Mouse (Mus musculus) urinary bladder, postnatal 36 days (tissue): ENCODE data around the gene Stk38l.
A peak's percentile ranks its signal among the peaks of the same experiment; 100 is the strongest.

Source experiments
- DNase-seq, 2 experiments: peaks; one replicate each; pipeline ENCODE4 v3.0.0; 2022; ENCODE audit warnings: low spot score in 2 of 2, mixed read lengths in 1 of 2

The Stk38l gene

GRCm38 (mm10) chr6:146724581-146725383 is at the start of gene Stk38l:
TSS of gene Stk38l (plus strand) at chr6:146724995.
- DNase-seq: peak; percentile 91 to 92

- no peak for DNase-seq
These were observed 47.9 kb upstream of the Stk38l start for GRCm38 (mm10) chr6:146676904-146677303.

GRCm38 (mm10) chr6:146678136-146679070 is 46.4 kb upstream of the Stk38l start:
- DNase-seq: no peak

GRCm38 (mm10) chr6:146683881-146684280 is 40.9 kb upstream of the Stk38l start:
- DNase-seq: no peak

- peak; percentile 21 to 67 for DNase-seq
These were observed 39.0 kb upstream of the Stk38l start for GRCm38 (mm10) chr6:146685781-146686308.

- no peak for DNase-seq
These were observed 38.2 kb upstream of the Stk38l start for GRCm38 (mm10) chr6:146686463-146687196.

GRCm38 (mm10) chr6:146688010-146688409 is 36.8 kb upstream of the Stk38l start:
- no peak for DNase-seq

GRCm38 (mm10) chr6:146688861-146689260 is 35.9 kb upstream of the Stk38l start:
- no peak for DNase-seq

GRCm38 (mm10) chr6:146697767-146698166 is 27.0 kb upstream of the Stk38l start:
- DNase-seq: no peak

GRCm38 (mm10) chr6:146698376-146698775 is 26.4 kb upstream of the Stk38l start:
- DNase-seq: no peak

- no peak for DNase-seq
These were observed 24.3 kb upstream of the Stk38l start for GRCm38 (mm10) chr6:146700461-146700860.

GRCm38 (mm10) chr6:146702126-146702881 is 22.5 kb upstream of the Stk38l start:
- DNase-seq: peak in 1 of 2 experiments; percentile 16

GRCm38 (mm10) chr6:146703351-146703750 is 21.4 kb upstream of the Stk38l start:
- DNase-seq: no peak

GRCm38 (mm10) chr6:146705631-146706030 is 19.2 kb upstream of the Stk38l start:
- no peak for DNase-seq

GRCm38 (mm10) chr6:146719606-146720005 is 5.2 kb upstream of the Stk38l start:
- no peak for DNase-seq

GRCm38 (mm10) chr6:146723805-146724204 is 990 bp upstream of the Stk38l start:
- no peak for DNase-seq

GRCm38 (mm10) chr6:146725384-146725791 is 593 bp downstream of the Stk38l start:
- DNase-seq: peak; percentile 21 to 23

GRCm38 (mm10) chr6:146731031-146731430 is 6.2 kb downstream of the Stk38l start:
- no peak for DNase-seq

- DNase-seq: no peak
These were observed 6.9 kb downstream of the Stk38l start for GRCm38 (mm10) chr6:146731692-146732091.

- no peak for DNase-seq
These were observed 7.4 kb downstream of the Stk38l start for GRCm38 (mm10) chr6:146732232-146732631.

- no peak for DNase-seq
These were observed 7.9 kb downstream of the Stk38l start for GRCm38 (mm10) chr6:146732676-146733075.
